Mouse (Mus musculus) 3T3-L1 (cell line): Measurements from ENCODE around the gene Hoxd12.

Experiments used
- DNase-seq: peaks from one replicate; pipeline ENCODE4 v3.0.0-alpha.2; 2015; ENCODE audit warnings: low read depth, low spot score

The Hoxd12 gene

DNA sequence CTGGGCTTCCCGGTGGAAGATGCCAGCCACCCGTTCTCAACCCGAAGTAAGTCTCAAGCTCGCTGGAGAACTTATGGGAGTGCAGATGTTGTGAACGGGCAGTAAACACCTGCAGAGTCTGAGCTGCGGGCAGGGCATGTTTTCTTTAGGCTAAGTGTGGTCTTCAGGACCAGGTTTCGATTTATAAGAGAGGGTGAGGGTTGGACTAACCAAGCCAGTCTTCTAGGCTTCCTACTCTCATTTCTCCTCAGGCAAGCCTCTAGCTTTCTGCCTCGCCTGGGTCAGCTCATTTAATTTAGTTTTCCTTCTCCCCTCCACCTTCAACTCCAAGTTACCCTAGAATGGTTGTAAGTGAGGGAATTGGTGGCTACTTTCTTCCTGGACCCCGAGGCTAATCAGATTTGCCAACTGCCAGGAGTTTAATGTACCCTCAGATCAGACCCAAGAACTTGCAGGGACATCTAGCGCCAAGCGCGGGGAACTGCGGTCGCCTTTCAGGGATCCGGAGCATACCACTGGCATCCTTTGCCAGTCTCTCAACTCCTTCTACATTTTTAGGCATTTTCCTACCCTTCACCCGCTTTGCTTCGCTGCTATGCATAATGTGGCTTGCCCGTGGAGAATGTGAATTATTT, 11.4 kb upstream of the Hoxd12 start:
- peak; percentile 79 for DNase-seq

DNA sequence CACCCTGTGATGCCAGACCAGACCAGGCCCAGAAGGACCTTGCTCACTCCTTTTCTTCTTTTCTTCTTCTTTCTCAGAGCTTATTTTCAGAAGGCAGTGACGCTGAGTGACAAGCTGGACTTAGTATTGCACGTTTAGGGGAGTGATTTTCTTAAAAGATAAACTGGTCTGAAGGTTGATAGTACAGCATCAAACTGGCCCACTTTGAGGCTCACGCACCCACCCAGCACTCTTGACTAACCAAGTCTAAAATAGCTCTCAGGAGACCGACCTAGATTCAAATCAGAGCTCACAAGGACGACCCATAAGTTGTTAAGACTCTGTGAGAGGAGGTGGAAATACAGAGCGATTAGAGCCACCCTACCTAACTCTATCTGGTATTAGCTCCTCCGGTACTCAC, 8.4 kb upstream of the Hoxd12 start:
- DNase-seq: no peak

DNA sequence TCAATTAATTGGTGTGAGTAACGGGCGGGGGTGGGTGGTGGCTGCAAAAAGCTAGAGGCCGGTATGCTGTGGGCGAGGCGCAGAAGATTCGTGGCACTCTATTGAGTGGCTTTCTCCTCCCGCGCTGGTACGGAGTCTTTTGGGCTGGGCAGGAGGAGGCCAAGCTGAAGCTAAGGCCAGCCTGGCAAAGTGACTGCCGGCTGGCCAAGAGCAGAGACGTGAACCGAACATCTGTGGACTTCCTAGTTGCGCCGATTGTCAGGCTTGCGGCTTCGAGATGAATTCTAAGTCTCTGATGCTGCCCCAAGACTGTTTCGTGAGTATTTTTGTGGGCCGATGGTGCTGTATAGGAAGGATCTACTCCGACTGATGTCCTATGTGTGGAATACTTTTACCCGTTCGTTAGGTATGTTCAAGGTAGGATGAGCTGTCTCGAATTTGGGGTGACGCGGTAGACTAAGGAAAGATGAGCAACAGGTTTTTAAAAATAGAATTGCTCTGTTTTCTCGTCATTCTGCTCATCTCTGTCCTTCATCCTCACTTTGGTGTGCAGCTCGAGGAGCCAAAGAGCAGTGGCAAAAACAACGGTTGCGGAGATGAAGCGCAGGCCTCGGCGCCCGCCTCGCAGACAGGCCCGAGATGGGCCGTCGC, 7.5 kb upstream of the Hoxd12 start:
- DNase-seq: no peak

DNA sequence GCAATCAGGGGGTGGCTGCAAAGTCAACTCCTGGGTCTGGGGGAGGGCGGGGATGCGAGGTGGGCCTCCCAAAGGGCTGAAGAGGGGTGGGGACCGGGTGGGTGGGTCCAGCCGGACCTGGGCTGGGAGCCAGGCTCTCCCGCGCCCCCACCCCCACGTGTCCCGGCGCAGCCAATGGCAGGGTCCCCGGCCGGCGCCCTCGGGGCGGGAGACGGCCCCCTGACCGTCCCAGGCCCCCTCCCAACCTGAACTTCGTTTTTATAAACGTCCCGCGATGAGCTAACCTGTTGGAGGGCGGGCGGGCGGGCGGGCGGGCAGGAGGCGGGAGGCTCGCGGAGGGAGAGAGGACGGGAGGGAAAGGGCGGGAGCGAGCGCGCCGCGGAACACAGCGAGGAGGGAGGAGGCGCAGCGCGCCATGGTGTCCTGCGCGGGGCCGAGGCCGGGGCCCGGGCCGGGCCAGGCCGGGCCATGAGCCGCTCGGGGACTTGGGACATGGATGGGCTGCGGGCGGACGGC, 6.9 kb upstream of the Hoxd12 start, which contains the start of gene Hoxd13:
Gene Hoxd13 (plus strand): TSS at position 469 of the 516 bp plus-strand sequence.
- DNase-seq: no peak

DNA sequence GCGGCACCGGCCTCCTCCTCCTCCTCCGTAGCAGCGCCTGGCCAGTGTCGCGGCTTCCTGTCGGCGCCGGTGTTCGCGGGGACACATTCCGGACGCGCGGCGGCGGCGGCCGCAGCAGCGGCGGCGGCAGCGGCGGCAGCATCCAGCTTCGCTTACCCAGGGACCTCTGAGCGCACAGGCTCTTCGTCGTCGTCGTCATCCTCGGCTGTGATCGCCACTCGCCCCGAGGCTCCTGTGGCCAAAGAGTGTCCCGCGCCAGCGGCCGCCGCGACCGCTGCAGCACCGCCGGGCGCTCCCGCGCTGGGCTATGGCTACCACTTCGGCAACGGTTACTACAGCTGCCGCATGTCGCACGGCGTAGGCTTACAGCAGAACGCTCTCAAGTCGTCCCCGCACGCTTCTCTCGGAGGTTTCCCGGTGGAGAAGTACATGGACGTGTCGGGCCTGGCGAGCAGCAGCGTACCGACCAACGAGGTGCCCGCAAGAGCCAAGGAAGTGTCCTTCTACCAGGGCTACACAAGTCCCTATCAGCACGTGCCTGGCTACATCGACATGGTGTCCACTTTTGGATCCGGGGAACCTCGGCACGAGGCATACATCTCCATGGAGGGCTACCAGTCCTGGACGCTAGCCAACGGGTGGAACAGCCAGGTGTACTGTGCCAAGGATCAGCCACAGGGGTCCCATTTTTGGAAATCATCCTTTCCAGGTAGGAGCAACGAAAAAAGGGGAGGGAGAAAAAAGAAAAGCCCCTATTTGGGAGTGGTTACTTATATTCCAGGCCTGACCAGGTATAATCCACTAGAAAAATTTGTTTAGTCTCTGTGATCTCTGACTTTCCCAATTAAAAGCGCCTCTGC, 6.2 kb upstream of the Hoxd12 start:
- no peak for DNase-seq

DNA sequence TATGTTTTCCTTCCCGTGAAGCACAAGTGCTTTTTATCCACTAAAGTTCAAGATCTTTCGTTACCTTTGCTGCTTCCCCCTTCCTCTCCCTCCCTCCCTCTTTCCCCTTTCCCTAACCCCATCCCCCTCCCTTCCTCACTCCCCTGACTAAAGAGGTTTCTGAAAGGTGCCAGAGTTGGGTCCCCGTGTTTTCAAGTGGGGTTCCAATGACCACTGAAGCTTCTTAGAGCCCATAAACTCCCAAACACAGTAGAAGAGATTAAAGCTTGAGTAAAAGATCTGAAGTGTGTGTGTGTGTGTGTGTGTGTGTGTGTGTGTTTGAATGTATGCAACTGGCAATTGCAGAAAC, 5.6 kb upstream of the Hoxd12 start:
- DNase-seq: no peak

DNA sequence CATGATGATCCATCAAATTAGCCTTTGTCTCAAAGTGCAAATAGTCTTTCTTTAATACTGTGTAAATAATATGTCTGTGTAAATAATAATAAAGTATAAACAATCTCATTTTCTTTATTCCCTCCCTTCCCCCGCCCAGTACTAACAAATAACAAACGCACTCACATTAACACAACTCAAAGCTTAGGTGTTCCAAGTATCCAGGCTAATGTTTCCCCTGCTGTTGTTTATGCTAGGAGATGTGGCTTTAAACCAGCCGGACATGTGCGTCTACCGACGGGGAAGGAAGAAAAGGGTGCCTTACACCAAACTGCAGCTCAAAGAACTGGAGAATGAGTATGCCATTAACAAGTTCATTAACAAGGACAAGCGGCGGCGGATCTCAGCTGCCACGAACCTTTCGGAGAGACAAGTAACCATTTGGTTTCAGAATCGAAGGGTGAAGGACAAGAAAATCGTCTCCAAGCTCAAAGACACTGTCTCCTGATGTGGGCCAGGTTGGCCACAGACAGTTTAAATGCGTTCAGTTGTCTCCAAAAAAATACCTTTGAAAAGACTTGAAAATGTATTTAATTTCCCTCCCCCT, 5.1 kb upstream of the Hoxd12 start:
- no peak for DNase-seq

DNA sequence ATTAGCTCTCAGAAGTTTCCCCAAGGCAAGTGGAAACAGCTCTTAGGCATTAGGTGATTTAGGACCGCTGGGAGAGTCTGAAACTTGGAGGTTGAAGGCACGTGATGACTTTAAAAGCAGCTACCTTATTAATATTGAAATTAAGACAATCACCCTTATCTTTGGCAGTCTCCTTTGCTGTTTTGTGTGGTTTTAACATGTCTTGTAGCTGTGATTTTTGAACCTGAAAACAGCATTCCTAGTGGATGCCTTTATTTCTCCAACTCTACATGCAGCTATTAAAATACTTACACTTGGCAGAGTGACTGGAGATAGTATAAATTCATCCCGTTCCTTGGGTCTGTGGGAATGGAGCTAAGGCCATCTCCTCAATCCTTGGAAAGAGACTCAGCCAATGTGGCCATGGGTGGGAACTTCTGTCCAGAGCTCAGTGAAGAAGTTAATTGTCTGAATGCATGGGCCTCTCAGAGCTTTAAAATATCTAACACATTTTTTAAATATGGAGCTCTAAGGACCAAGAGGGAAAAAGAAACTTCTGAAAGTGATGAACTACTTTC, 4.1 kb upstream of the Hoxd12 start:
- no peak for DNase-seq

DNA sequence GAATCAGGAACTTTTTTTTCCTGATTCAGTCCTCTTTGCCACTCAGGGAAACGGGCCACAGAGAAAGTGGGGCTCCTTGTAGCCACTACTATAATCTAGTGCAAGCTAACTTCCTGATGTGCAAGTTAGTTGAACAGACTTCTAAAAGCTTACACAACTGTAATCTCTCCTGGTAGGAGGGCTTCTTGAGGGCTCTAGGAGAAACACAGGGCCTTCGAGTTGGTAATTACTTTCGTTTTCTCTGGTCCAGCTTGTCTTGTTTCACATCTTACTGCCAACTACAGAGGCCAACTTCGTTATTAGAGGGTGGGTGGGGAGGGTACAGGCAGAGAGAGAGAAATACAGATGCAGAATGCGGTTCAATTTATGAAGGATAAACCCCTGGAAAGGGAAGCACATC, 3.0 kb upstream of the Hoxd12 start:
- no peak for DNase-seq

DNA sequence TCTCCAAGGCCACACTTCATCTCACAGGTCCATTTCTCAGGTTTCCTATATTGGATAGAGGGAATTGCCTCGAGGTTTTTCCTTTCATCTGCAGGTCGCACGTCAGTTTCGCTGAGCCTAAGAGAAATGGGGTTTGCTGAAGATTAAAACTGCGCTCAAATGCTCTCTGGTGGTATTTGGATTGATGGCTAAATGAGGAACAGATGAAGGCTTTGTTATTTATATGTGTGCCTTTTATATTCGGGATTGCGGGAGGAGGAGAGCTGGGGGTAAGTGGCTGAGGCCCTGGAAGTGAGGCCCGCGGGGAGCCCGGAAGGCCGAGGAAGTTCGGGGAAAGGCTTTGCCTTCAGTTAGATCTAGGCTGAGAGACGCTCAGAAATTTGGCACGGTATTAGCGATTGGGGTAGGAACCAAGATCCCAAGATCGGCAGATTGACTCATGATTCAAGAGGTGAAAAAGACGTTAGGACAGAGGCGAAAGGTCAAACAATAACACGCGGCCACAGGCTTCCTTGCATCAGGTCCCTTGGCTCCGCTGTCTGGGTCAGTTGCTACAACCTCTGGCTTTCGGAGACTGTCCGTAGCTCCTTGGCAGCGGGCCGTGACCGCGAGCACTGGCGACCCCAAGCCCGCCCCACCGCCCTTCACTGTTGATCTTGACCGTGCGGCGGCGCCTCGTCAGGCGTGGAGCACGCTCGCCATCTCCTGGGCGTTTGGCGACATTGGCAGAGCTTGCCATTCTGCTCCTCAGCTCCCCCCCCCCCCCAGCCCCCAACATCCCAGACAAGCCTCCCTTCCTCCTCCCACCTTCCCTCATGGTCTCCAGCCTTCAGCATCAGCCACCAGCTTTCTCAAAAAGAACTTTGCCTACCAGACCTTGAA, 2.1 kb upstream of the Hoxd12 start:
- no peak for DNase-seq

DNA sequence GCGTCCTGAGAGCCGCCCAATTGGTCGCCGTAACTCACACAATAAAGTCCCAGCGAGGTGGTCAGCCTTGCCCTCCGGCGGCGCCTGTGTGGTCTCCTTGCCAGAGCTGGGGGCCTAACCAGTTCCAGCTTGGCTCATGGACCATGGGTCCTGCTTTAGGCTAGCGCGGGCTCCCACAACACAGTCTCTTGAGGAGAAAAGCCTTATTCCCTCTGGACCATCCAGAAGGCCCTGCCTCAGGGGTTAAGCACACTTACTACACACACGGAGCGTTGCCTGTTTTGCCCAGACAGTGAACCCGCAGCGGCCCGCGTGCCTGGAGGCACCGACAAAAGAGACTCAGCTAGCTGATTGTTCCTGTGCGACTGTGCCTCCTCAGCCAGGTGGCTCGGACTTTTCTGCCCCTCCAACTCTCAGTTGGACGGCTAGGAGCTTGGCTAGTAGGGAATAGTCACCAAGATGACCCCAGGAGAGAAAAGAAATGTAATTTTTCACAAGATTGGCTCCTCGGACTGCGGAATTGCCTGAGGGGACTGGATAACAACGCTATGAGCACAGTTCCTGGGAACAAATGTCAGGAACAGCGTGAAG, 883 bp upstream of the Hoxd12 start:
- DNase-seq: no peak

DNA sequence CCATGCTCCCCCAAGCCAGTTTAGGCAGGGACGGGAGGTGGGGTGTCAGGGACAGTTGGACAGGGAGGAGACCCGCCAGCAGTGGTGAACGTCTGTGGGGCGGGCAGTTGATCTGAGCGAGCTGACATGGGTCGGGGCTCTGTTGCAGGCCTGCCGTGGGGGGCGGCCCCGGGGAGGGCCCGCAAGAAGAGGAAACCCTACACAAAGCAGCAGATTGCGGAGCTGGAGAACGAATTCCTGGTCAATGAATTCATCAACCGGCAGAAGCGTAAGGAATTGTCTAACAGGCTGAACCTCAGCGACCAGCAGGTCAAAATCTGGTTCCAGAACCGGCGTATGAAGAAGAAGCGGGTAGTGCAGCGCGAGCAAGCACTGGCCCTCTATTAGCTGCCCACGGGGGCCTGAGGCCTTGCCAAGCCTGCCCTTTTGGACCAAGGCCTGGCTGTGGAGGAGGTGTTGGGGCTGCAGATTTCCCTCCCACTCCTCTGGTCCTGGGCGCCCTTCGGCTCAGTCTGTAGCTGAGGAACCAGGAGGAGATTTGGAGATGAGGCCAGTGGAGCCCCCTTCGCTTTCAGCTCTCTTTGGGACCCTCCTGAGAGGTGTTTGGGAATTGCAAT, 961 bp downstream of the Hoxd12 start:
- DNase-seq: no peak

DNA sequence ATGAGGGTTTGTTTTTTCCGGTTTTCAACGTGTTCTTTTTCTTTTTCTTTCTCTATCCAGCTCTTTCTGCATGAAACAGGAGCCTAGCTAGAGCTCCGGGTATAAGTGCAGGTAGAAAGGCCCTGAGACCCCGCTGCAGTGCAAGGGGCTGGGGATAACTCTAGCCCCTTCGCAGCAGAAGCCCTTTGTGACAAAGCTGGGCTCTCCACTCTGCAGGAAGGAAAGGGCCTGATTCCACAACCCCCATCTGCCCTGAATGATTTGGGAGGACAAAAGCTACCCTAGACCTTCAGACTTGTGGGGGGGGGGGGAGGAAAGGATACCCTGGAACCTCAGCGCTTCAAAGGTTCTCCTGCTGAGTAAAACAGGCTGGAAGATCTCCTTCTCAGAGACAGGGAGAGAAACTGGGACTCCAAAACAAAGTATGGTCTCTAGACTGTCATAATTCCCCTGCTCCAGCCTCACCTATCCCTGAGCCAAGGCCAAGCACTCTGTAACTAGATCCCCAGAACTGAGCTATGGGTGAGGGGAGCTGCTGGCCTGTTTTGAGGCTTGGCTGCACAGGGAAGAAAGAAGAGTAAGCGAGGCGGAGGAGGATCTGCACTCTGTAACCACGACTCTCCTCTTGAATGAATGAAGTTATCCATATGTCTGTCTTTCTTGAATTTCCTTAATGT, 1.7 kb downstream of the Hoxd12 start:
- DNase-seq: no peak

DNA sequence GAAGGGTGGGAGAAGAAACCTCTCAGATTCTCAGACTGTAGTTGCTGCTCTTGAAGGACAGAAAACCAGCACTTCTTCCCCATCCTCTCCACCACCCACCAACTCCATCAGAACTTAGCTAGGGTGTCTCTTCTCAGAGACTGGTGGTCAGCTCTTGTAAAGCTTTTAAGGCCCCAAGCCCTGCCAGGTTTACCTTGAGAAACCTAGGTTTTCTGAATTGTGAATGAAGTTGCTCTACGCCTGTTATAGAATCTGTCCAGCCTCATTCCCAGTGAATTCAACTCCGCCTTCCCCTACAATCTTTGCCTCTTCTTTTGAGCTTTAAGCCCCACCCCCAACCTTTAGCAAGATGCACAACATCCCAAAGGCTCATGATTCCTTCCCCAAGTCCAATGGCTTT, 2.3 kb downstream of the Hoxd12 start:
- no peak for DNase-seq

DNA sequence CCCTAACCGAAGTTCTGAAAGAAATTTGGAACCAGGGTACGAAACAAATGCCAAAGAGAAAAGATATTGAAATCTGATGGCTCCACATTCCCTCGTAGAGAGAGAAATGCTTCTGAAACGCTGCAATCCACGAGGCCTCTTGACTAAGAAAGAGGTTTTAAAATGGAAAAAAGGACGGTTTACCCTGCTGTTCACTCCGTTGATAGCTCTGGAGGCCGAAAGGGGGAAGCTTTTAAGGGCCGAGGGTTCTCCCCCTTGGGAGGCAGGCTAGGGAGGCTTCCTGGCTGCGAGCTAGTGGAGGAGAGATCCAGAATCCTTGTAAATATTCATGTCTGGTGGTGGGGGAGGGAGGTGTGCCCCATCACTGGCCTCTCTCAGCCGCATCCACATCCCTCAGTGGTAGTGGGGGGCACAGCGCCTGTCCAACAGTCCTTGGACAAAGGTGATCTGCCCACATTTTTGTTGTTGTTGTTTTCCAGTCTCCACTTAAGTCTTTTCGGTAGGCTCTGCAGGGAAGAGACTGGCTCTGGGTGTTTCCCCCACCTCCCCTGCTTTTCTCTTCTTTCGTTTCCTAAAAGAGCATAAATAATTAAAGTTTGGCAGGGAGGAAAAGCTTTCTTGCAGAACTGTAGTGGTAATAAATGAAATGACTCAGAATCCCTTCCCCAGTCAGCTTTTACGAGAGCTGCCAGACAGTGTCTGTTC, 4.2 kb downstream of the Hoxd12 start, which contains the start of gene Hoxd11:
Gene Hoxd11 (plus strand): TSS at position 667 of the 705 bp plus-strand sequence.
- no peak for DNase-seq

DNA sequence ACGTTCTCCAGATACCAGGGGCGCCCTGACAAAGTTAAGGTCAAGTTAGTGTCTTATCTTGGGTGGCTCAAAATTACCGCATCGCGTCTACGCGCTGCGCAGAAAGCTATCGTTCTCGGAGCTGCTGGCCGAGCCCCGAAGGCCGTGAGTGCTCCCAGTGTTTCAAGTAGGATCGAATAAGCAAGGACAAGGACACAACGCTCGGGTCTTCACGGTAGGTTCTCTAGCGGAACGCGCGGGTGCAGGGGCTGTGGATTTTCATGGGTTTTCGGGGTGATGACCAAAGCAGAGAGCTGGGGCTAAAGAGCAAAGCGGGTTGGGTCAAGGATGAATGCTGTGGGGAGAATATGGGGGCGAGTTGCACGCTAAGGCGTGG, 4.8 kb downstream of the Hoxd12 start:
- DNase-seq: no peak

DNA sequence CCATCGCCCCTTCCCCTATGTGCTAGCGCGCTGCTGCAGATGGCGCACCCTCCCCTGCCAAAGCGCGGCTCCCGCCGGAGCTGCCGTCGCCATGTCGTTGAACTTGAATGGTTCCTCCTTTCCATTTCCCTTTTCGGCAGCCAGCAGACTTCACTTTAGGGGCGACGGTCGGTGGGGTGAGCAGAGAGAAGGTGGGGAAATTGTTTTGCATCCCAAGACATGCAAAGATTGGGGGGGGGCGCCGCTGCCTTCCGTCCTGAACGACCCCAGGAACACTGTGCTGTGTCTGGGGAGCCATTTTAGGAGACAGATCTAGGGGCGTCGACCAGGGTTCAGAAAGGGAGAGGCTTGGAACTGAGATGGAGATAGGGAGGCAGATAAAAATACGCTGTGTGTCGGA, 5.2 kb downstream of the Hoxd12 start:
- no peak for DNase-seq

DNA sequence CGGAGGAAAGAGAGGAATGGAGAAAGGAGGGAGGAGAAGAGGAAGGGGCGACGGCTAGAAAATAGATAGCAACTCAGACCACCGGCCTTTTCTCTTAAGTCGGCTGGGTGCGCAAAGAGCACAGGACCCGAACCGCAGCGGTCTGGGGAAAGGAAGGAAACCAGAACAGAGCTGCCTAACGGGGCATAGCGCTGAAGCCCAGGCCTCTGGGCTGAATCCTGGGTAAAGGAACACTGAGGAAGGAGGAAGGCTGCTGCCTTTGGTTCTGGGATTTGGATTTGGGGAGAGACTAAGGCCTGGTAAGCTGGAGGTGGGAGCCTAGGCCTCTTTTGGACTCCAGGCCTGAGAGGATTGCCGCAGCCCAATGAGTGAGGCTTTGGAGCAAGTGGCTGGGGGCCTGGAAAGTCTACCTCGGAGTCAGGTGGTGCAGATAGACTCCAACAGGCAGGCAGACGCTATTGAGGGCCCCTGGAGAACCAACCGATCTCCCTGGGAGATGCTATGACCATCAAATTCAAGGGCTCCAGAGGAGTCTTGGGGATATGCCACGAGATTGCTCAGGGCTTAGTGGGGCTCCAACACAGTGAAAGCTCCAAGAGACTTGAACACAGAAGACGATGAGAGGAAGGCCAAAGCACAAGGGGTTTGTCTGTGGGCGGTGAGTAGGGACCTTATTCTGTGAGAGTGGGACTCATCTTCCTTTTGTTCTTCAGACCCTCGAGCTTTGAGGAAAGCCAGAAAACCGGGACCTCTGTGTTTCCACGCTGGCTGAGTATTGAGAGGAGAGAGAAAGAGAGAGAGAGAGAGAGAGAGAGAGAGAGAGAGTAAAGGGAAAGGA, 6.0 kb downstream of the Hoxd12 start:
- DNase-seq: no peak
